Mouse (Mus musculus): Measurements from ENCODE around the gene Olfr801. TPM values are rescaled to one million over a fixed set of nuclear protein-coding genes. Genes with fewer than 3 reads are reported as not detected.

Gene Olfr801
- polyA plus RNA-seq (2012; rRNA removed), result not detected in 2 replicates

GRCm38 (mm10) chr10:129673765-129674164 lies at the start of gene Olfr801:
Gene Olfr801, minus strand, starts transcription at chr10:129673865.

DNA sequence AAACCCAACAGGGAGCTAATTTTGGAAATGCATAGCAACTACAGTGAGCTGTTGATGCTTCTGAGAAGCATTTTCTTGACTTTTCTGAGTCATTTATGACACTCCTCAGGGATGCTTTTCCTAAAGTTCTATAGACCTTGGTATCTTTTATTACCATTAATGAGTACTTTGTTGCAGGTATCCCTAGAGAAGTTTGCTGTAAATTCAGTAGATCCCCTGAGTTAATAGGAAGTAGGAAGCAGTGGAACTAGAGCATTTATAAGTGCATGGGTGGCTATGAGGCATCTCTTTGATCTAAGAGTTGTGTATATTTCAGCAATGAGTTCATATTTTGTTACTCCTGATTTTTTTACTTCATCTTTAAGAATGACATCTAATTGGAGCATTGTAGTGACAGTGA lies 29.2 kb upstream of the Olfr801 start, which contains the start of gene Olfr804:
Olfr804 (plus strand) TSS at position 301 of the 400 bp plus-strand sequence.

DNA sequence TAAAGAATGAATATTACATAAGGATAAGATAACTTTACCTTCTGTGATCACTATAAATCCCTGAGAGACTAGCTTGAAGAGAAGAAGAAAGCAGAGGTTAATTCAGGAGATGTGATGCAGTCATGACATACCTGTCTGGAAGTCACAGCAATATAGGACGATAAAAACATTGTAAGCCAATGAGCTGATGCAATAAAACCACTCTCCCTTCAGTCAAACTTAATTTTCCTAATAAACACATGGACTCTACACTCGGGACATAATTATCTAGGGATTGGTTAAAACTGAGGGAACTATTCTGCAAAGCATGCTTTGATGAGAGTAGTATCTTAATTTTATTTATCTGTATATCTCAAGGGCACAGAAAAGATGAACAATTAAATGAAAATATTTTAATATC lies 20.5 kb upstream of the Olfr801 start, which contains the start of gene Olfr803:
Olfr803 (minus strand) TSS at position 101 of the 400 bp plus-strand sequence.

DNA sequence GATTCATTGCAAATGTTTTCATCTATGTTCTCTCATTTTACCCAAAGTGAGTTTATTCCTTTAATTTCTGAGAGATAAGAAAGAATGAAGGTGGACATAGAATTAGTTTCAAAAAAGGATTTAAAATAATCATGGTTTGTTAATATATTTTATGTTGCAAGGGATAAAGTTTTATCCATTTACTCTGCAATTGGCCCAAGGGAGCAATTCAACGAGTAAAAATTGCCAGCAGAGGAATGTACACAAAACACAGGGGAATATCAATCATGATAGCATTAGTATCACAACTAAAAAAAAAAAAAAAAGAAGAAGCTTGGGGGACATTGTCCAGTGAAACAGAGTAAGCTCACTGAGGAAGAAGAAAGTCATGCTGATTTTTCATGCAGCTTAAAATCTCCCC lies 14.4 kb upstream of the Olfr801 start, which contains the start of gene Olfr802:
Olfr802 (minus strand) TSS at position 101 of the 400 bp plus-strand sequence.

GRCm38 (mm10) chr10:129657394-129657793 lies 16.3 kb downstream of the Olfr801 start, which contains the start of gene Olfr800:
Gene Olfr800, plus strand, starts transcription at chr10:129657694.

GRCm38 (mm10) chr10:129637184-129637583 lies 36.5 kb downstream of the Olfr801 start, which contains the start of gene Olfr799:
Gene Olfr799, plus strand, starts transcription at chr10:129637484.

GRCm38 (mm10) chr10:129627834-129628233 lies 45.8 kb downstream of the Olfr801 start, which contains the start of gene Olfr798:
Gene Olfr798, minus strand, starts transcription at chr10:129627934.

Other genes starting within 250 kb of the Olfr801 start
- not detected in 2 replicates for gene Olfr786, start 246.6 kb downstream of the Olfr801 start, polyA plus RNA-seq (2012; rRNA removed)
- not detected in 2 replicates for gene Olfr787, start 212.0 kb downstream of the Olfr801 start, polyA plus RNA-seq (2012; rRNA removed)
- not detected in 2 replicates for gene Olfr788, start 202.9 kb downstream of the Olfr801 start, polyA plus RNA-seq (2012; rRNA removed)
- not detected in 2 replicates for gene Olfr789, start 189.1 kb downstream of the Olfr801 start, polyA plus RNA-seq (2012; rRNA removed)
- gene Olfr790, start 175.4 kb downstream of the Olfr801 start, polyA plus RNA-seq (2012; rRNA removed), result not detected in 2 replicates
- not detected in 2 replicates for gene Olfr791, start 152.1 kb downstream of the Olfr801 start, polyA plus RNA-seq (2012; rRNA removed)
- gene Olfr792, start 134.7 kb downstream of the Olfr801 start, polyA plus RNA-seq (2012; rRNA removed), result not detected in 2 replicates
- gene Olfr794, start 106.2 kb downstream of the Olfr801 start, polyA plus RNA-seq (2012; rRNA removed), result not detected in 2 replicates
- gene Olfr796, start 61.3 kb downstream of the Olfr801 start, polyA plus RNA-seq (2012; rRNA removed), result not detected in 2 replicates
- gene Olfr798, start 45.9 kb downstream of the Olfr801 start, polyA plus RNA-seq (2012; rRNA removed), result not detected in 2 replicates
- gene Olfr799, start 36.4 kb downstream of the Olfr801 start, polyA plus RNA-seq (2012; rRNA removed), result not detected in 2 replicates
- not detected in 2 replicates for gene Olfr800, start 16.2 kb downstream of the Olfr801 start, polyA plus RNA-seq (2012; rRNA removed)
- gene Olfr802, start 14.3 kb upstream of the Olfr801 start, polyA plus RNA-seq (2012; rRNA removed), result not detected in 2 replicates
- gene Olfr803, start 20.4 kb upstream of the Olfr801 start, polyA plus RNA-seq (2012; rRNA removed), result not detected in 2 replicates
- gene Olfr804, start 29.3 kb upstream of the Olfr801 start, polyA plus RNA-seq (2012; rRNA removed), result not detected in 2 replicates
- gene Olfr805, start 55.5 kb upstream of the Olfr801 start, polyA plus RNA-seq (2012; rRNA removed), result not detected in 2 replicates
- not detected in 2 replicates for gene Olfr806, start 68.1 kb upstream of the Olfr801 start, polyA plus RNA-seq (2012; rRNA removed)
- gene Olfr807, start 83.9 kb upstream of the Olfr801 start, polyA plus RNA-seq (2012; rRNA removed), result not detected in 2 replicates
- not detected in 2 replicates for gene Olfr808, start 91.6 kb upstream of the Olfr801 start, polyA plus RNA-seq (2012; rRNA removed)
- gene Olfr809, start 100.8 kb upstream of the Olfr801 start, polyA plus RNA-seq (2012; rRNA removed), result not detected in 2 replicates
- not detected in 2 replicates for gene Olfr810, start 121.1 kb upstream of the Olfr801 start, polyA plus RNA-seq (2012; rRNA removed)
- not detected in 2 replicates for gene Olfr811, start 130.5 kb upstream of the Olfr801 start, polyA plus RNA-seq (2012; rRNA removed)
- gene Olfr812, start 172.2 kb upstream of the Olfr801 start, polyA plus RNA-seq (2012; rRNA removed), result not detected in 2 replicates
- not detected in 2 replicates for gene Olfr813, start 181.5 kb upstream of the Olfr801 start, polyA plus RNA-seq (2012; rRNA removed)
- gene Olfr814, start 206.0 kb upstream of the Olfr801 start, polyA plus RNA-seq (2012; rRNA removed), result not detected in 2 replicates
- gene Olfr815, start 232.0 kb upstream of the Olfr801 start, polyA plus RNA-seq (2012; rRNA removed), result not detected in 2 replicates
- not detected in 2 replicates for gene Olfr816, start 241.7 kb upstream of the Olfr801 start, polyA plus RNA-seq (2012; rRNA removed)